14 mouse cellular contexts compared by ENCODE assay signal in genomic region chr1:193418656-193419055, GRCm38 (mm10). TPM values are rescaled to one million over a fixed set of nuclear protein-coding genes. Genes with fewer than 3 reads are reported as not detected.
DNase-seq lines count a peak whose midpoint lies in the region; ATAC-seq lines count a peak whose summit lies in the region.
"Had no signal": no experiment of that assay in that cellular context is flagged by ENCODE, and none has a peak within 500 bp of the region (broad histone marks: within the 10 kb centered on the region; RNA-seq: fewer than 3 reads in every experiment).

No protein-coding gene starts in this region.

- H3K4me2 ChIP-seq in heart, embryonic 12.5 days: no peak overlapping the region

- H3K4me1 ChIP-seq in heart, embryonic 10.5 days: peaks cover 30% of the 10 kb centered on the region
- peaks cover 20% of the 10 kb centered on the region for H3K4me1 ChIP-seq in heart, embryonic 12.5 days (replicated peaks)

- WGBS in heart, embryonic 10.5 days: 51% methylated on average over 5 of the region's 5 CpGs
- WGBS in heart, embryonic 12.5 days: 34% methylated on average over 5 of the region's 5 CpGs

- DNase-seq in heart, embryonic 10.5 days (ENCODE audit: low spot score): no peak
- DNase-seq in lung, postnatal 10 days: peak; percentile 16
- no peak for DNase-seq in lung, adult 18-20 months
- peak; percentile 29 for DNase-seq in heart, postnatal 4 days
- no peak for DNase-seq in thymus, postnatal 0 days (ENCODE audit: low spot score)
- no peak for DNase-seq in urinary bladder, postnatal 25 days (ENCODE audit: low spot score)
- no peak for DNase-seq in retina, postnatal 1 day
- DNase-seq: cerebellum, adult 9-10 months; gastrocnemius, adult 2 months; thymus, adult 2 months had no signal

- no peaks in the 10 kb centered on the region for H3K36me3 ChIP-seq in heart, embryonic 10.5 days
- H3K36me3 ChIP-seq in heart, embryonic 12.5 days: no peaks in the 10 kb centered on the region
- H3K36me3 ChIP-seq: forebrain, embryonic 10.5 days had no signal

- peaks cover 14% of the 10 kb centered on the region; the same call in 1 of the 2 replicates for H3K27me3 ChIP-seq in heart, embryonic 10.5 days (ENCODE audit: insufficient read depth, poor library complexity, severe bottlenecking)
- H3K27me3 ChIP-seq in heart, embryonic 12.5 days (replicated peaks): 0 out of 2 replicates have a peak, but pooled peaks cover 12% of the 10 kb centered on the region

- H3K9ac ChIP-seq in heart, embryonic 12.5 days: no peak overlapping the region

- no peak overlapping the region for H3K4me3 ChIP-seq in heart, embryonic 10.5 days
- H3K4me3 ChIP-seq in heart, embryonic 12.5 days: no peak overlapping the region
- H3K4me3 ChIP-seq: forebrain, embryonic 10.5 days; gastrocnemius, adult 2 months had no signal

- no peaks in the 10 kb centered on the region for H3K9me3 ChIP-seq in heart, embryonic 10.5 days
- H3K9me3 ChIP-seq in heart, embryonic 12.5 days (replicated peaks): no peaks in the 10 kb centered on the region
- H3K9me3 ChIP-seq: forebrain, embryonic 10.5 days had no signal

- peak overlapping the region; percentile 62; the same call in 1 of the 2 replicates for H3K27ac ChIP-seq in heart, embryonic 10.5 days
- H3K27ac ChIP-seq in heart, embryonic 12.5 days (ENCODE audit: poor library complexity, severe bottlenecking): no peak overlapping the region
- H3K27ac ChIP-seq: forebrain, embryonic 10.5 days; gastrocnemius, adult 2 months had no signal

- no peak for ATAC-seq in heart, embryonic 12.5 days (ENCODE audit: insufficient number of reproducible peaks, low FRiP score)

RNA-seq across cellular contexts. Expression of gene Camk1g, which starts 48.6 kb away (rescaled TPM):
- polyA plus RNA-seq in heart, embryonic 10.5 days (2016; fragmentation: Nextera tagmentation; extraction: Ambion mirVana): 7.2 and 8.3 TPM in 2 replicates
- 6.9 and 7.1 TPM in 2 replicates for polyA plus RNA-seq in heart, embryonic 12.5 days (2016; fragmentation: Nextera tagmentation; extraction: Ambion mirVana)
- 1 to 10 TPM; 3.9 to 4.1 TPM for total RNA-seq in heart, postnatal 4 days (2021)
- 1.0 and 2.6 TPM in 2 replicates for polyA plus RNA-seq in thymus, postnatal 0 days (2015; fragmentation: Nextera tagmentation; extraction: Ambion mirVana)
- total RNA-seq: hematopoietic stem cell, adult 5-6 weeks; liver, adult 2 months had no signal
- polyA plus RNA-seq: liver, adult 2 months had no signal

Comparison
In these comparisons a context has a peak if more than half of its experiments do, and no peak if none do; other contexts are left out.
1. DNase-seq: peak in lung, postnatal 10 days (single experiment) and heart, postnatal 4 days (single experiment); none in heart, embryonic 10.5 days (single experiment), lung, adult 18-20 months (0 of 2), thymus, postnatal 0 days (single experiment), urinary bladder, postnatal 25 days (single experiment) and retina, postnatal 1 day (single experiment).